Mouse (Mus musculus): ENCODE data around the gene Ccdc191.

Ccdc191 gene

GRCm38 (mm10) chr16:43931502-43931901, 41.9 kb downstream of the Ccdc191 start:
- no peak for DNase-seq (ENCODE audit: low read depth, low spot score)

GRCm38 (mm10) chr16:43932319-43932718, 42.7 kb downstream of the Ccdc191 start:
- DNase-seq (ENCODE audit: low read depth, low spot score), result no peak

GRCm38 (mm10) chr16:43933041-43933440, 43.4 kb downstream of the Ccdc191 start:
- no peak for DNase-seq (ENCODE audit: low read depth, low spot score)

- no peak for DNase-seq (ENCODE audit: low read depth, low spot score)
Observed at GRCm38 (mm10) chr16:43934856-43935255, 45.3 kb downstream of the Ccdc191 start.

GRCm38 (mm10) chr16:43935367-43935766, 45.8 kb downstream of the Ccdc191 start:
- no peak for DNase-seq (ENCODE audit: low read depth, low spot score)

- DNase-seq (ENCODE audit: low read depth, low spot score), result no peak
Observed at GRCm38 (mm10) chr16:43935892-43936291, 46.3 kb downstream of the Ccdc191 start.

- no peak for DNase-seq (ENCODE audit: low read depth, low spot score)
Observed at GRCm38 (mm10) chr16:43940846-43941245, 51.2 kb downstream of the Ccdc191 start.

GRCm38 (mm10) chr16:43945351-43945750, 55.8 kb downstream of the Ccdc191 start:
- no peak for DNase-seq (ENCODE audit: low read depth, low spot score)

GRCm38 (mm10) chr16:43945869-43946268, 56.3 kb downstream of the Ccdc191 start:
- DNase-seq (ENCODE audit: low read depth, low spot score), result no peak

GRCm38 (mm10) chr16:43951591-43951990, 62.0 kb downstream of the Ccdc191 start:
- no peak for DNase-seq (ENCODE audit: low read depth, low spot score)

GRCm38 (mm10) chr16:43954913-43955312, 65.3 kb downstream of the Ccdc191 start:
- DNase-seq (ENCODE audit: low read depth, low spot score), result no peak

- DNase-seq (ENCODE audit: low read depth, low spot score), result no peak
Observed at GRCm38 (mm10) chr16:43958038-43958437, 68.4 kb downstream of the Ccdc191 start.

- DNase-seq (ENCODE audit: low read depth, low spot score), result no peak
Observed at GRCm38 (mm10) chr16:43963291-43963690, 73.7 kb downstream of the Ccdc191 start.

- DNase-seq (ENCODE audit: low read depth, low spot score), result no peak
Observed at GRCm38 (mm10) chr16:43963780-43964179, 74.2 kb downstream of the Ccdc191 start.

- no peak for DNase-seq (ENCODE audit: low read depth, low spot score)
Observed at GRCm38 (mm10) chr16:43965781-43966389, 76.3 kb downstream of the Ccdc191 start.

GRCm38 (mm10) chr16:43970426-43970825, 80.8 kb downstream of the Ccdc191 start:
- no peak for DNase-seq (ENCODE audit: low read depth, low spot score)

GRCm38 (mm10) chr16:43971189-43971588, 81.6 kb downstream of the Ccdc191 start:
- DNase-seq (ENCODE audit: low read depth, low spot score), result no peak

- DNase-seq (ENCODE audit: low read depth, low spot score), result no peak
Observed at GRCm38 (mm10) chr16:43971741-43972140, 82.1 kb downstream of the Ccdc191 start.

- no peak for DNase-seq (ENCODE audit: low read depth, low spot score)
Observed at GRCm38 (mm10) chr16:43972391-43972790, 82.8 kb downstream of the Ccdc191 start.

GRCm38 (mm10) chr16:43973147-43973546, 83.5 kb downstream of the Ccdc191 start:
- DNase-seq (ENCODE audit: low read depth, low spot score), result no peak

- DNase-seq (ENCODE audit: low read depth, low spot score), result no peak
Observed at GRCm38 (mm10) chr16:43973606-43974220, 84.1 kb downstream of the Ccdc191 start.

- DNase-seq (ENCODE audit: low read depth, low spot score), result peak; percentile 5
Observed at GRCm38 (mm10) chr16:43979010-43979327, 89.4 kb downstream of the Ccdc191 start.

GRCm38 (mm10) chr16:43979328-43980109, 89.9 kb downstream of the Ccdc191 start, which contains the start of gene Zdhhc23:
Gene Zdhhc23 (minus strand): TSS chr16:43979791.
- DNase-seq (ENCODE audit: low read depth, low spot score), result peak; percentile 30
